21 mouse cellular contexts compared by ENCODE assay signal in the genomic region with DNA sequence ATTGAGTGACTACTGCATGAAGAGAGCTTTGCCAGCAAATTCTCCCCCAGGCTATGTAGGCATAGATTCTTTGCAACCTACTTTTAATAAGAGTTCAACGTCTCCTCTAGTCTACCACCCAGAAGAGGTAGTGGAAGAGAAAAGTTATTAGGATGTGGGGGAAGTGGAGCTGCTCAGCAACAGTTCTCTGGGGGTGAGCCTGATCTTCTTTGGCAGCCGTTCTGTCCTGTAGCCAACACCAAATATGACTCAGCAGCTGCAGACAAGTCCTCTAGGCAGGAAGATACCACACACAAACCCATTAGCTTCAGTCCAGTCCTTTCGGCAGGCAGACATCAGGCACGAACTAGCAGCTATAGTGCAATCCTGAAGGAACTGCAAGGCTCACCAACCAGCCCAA. TPM values are rescaled to one million over a fixed set of nuclear protein-coding genes. Genes with fewer than 3 reads are reported as not detected.
DNase-seq lines count a peak whose midpoint lies in the region; ATAC-seq and TF ChIP-seq lines count a peak whose summit lies in the region.
"Had no signal": no experiment of that assay in that cellular context is flagged by ENCODE, and none has a peak within 500 bp of the region (broad histone marks: within the 10 kb centered on the region; RNA-seq: fewer than 3 reads in every experiment).

No protein-coding gene starts in this region.

- H3K36me3 ChIP-seq in intestine, postnatal 0 days (ENCODE audit: control insufficient read depth, insufficient read depth): no peaks in the 10 kb centered on the region
- H3K36me3 ChIP-seq: heart, embryonic 13.5 days; hindbrain, embryonic 15.5 days; neural tube, embryonic 15.5 days had no signal

- TF ChIP-seq CTCF in intestine, postnatal 0 days (IDR thresholded peaks at IDR 0.05; ENCODE audit: low read depth): no peak

- no peaks in the 10 kb centered on the region for H3K4me1 ChIP-seq in intestine, postnatal 0 days (replicated peaks; ENCODE audit: control insufficient read depth, insufficient read depth, low read length)
- H3K4me1 ChIP-seq: hindbrain, embryonic 15.5 days; neural tube, embryonic 15.5 days had no signal

- WGBS in intestine, postnatal 0 days: 73% methylated on average over 4 of the region's 4 CpGs

- peak; percentile 45 to 46 for DNase-seq in adrenal gland, postnatal 36 days
- DNase-seq in adrenal gland, adult 2 months: no peak
- peak; percentile 47 to 58 for DNase-seq in heart, postnatal 10 days
- DNase-seq in heart, postnatal 25 days (ENCODE audit: low spot score): no peak
- peak; percentile 14 for DNase-seq in right cerebral cortex, postnatal 25 days
- DNase-seq in right cerebral cortex, postnatal 10 days (ENCODE audit: low spot score in 2 of 2): no peak
- DNase-seq in B cell, adult 2 months: no peak
- DNase-seq: cerebellum, adult 9-10 months; kidney, adult 18-20 months; kidney, postnatal 4 days; thymus, postnatal 25 days had no signal

- no peak for ATAC-seq in intestine, postnatal 0 days
- ATAC-seq: forebrain, embryonic 16.5 days had no signal

- no peak overlapping the region for H3K4me3 ChIP-seq in intestine, postnatal 0 days (ENCODE audit: low read depth, low read length)
- H3K4me3 ChIP-seq: erythroblast, embryonic 14.5 days; heart, embryonic 13.5 days; hindbrain, embryonic 15.5 days; neural tube, embryonic 15.5 days had no signal

- no peaks in the 10 kb centered on the region for H3K27me3 ChIP-seq in intestine, postnatal 0 days (replicated peaks; ENCODE audit: control insufficient read depth, insufficient read depth, low read length)

- H3K9me3 ChIP-seq in intestine, postnatal 0 days (ENCODE audit: control insufficient read depth): no peaks in the 10 kb centered on the region
- H3K9me3 ChIP-seq: hindbrain, embryonic 15.5 days; neural tube, embryonic 15.5 days had no signal

- intact Hi-C loops in heart, postnatal 10 days (cut with DNase I): no loop called here
- intact Hi-C loops in heart, postnatal 25 days (cut with DNase I): no loop called here

- no peak overlapping the region for H3K4me2 ChIP-seq in intestine, postnatal 0 days (replicated peaks; ENCODE audit: low read depth)
- H3K4me2 ChIP-seq: heart, embryonic 13.5 days; hindbrain, embryonic 15.5 days; liver, embryonic 11.5 days; neural tube, embryonic 15.5 days had no signal

- H3K27ac ChIP-seq in intestine, postnatal 0 days (ENCODE audit: low read depth, low read length): no peak overlapping the region
- H3K27ac ChIP-seq: heart, embryonic 13.5 days; hindbrain, embryonic 15.5 days; neural tube, embryonic 15.5 days had no signal

- H3K9ac ChIP-seq in intestine, postnatal 0 days (ENCODE audit: low read depth, low read length): no peak overlapping the region
- H3K9ac ChIP-seq: heart, embryonic 13.5 days; hindbrain, embryonic 15.5 days; neural tube, embryonic 15.5 days had no signal

RNA-seq across cellular contexts. Expression of gene Kcnq1, which starts 5.4 kb away (rescaled TPM):
- total RNA-seq in adrenal gland, postnatal 36 days (2021): 1 to 10 TPM; 2.9 to 7.6 TPM
- 1 to 10 TPM; 1.9 to 4.1 TPM for total RNA-seq in adrenal gland, adult 2 months (2021)
- polyA plus RNA-seq in adrenal gland, adult 2 months (2012; rRNA removed): 14.2 and 17.2 TPM in 2 replicates
- 10 to 100 TPM; 40.9 to 42.0 TPM for total RNA-seq in heart, postnatal 10 days (2021)
- 10 to 100 TPM; 37.4 to 37.7 TPM for total RNA-seq in heart, postnatal 25 days (2021)
- 10.5 and 13.8 TPM in 2 replicates for polyA plus RNA-seq in intestine, postnatal 0 days (2015; fragmentation: Nextera tagmentation; extraction: Ambion mirVana)
- total RNA-seq: monocyte, adult 5-6 weeks had no signal
- polyA plus RNA-seq: C2C12 had no signal

RNA-seq across cellular contexts. Expression of gene Trpm5, which starts 6.3 kb away (rescaled TPM):
- under 1 TPM in 1 of 2 experiments, not detected in 1; 0.43 TPM for total RNA-seq in adrenal gland, postnatal 36 days (2021)
- total RNA-seq in adrenal gland, adult 2 months (2021): under 1 TPM; 0.23 to 0.24 TPM
- polyA plus RNA-seq in adrenal gland, adult 2 months (2012; rRNA removed): 0.40 and 0.48 TPM in 2 replicates
- under 1 TPM; 0.43 to 0.62 TPM for total RNA-seq in heart, postnatal 10 days (2021)
- total RNA-seq in heart, postnatal 25 days (2021): not detected
- polyA plus RNA-seq in intestine, postnatal 0 days (2015; fragmentation: Nextera tagmentation; extraction: Ambion mirVana): 0.97 and 1.3 TPM in 2 replicates
- total RNA-seq: left cerebral cortex, postnatal 25 days; monocyte, adult 5-6 weeks had no signal
- polyA plus RNA-seq: erythroblast, embryonic 14.5 days had no signal

RNA-seq across cellular contexts. Expression of gene Tssc4, which starts 31.7 kb away (rescaled TPM):
- total RNA-seq in adrenal gland, postnatal 36 days (2021): 10 to 100 TPM; 32.4 to 33.3 TPM
- 10 to 100 TPM; 23.3 to 30.9 TPM for total RNA-seq in adrenal gland, adult 2 months (2021)
- 120 and 142 TPM in 2 replicates for polyA plus RNA-seq in adrenal gland, adult 2 months (2012; rRNA removed)
- total RNA-seq in heart, postnatal 10 days (2021): 10 to 100 TPM; 24.9 to 26.3 TPM
- 10 to 100 TPM; 13.8 to 19.6 TPM for total RNA-seq in heart, postnatal 25 days (2021)
- polyA plus RNA-seq in intestine, postnatal 0 days (2015; fragmentation: Nextera tagmentation; extraction: Ambion mirVana): 32.8 and 34.0 TPM in 2 replicates

RNA-seq across cellular contexts. Expression of gene Cd81, which starts 48.2 kb away (rescaled TPM):
- 100 to 1,000 TPM; 689 to 765 TPM for total RNA-seq in adrenal gland, postnatal 36 days (2021)
- 100 to 1,000 TPM; 693 to 716 TPM for total RNA-seq in adrenal gland, adult 2 months (2021)
- 3,024 and 3,201 TPM in 2 replicates for polyA plus RNA-seq in adrenal gland, adult 2 months (2012; rRNA removed)
- 100 to 1,000 TPM; 630 to 639 TPM for total RNA-seq in heart, postnatal 10 days (2021)
- total RNA-seq in heart, postnatal 25 days (2021): 100 to 1,000 TPM; 424 to 455 TPM
- 212 and 216 TPM in 2 replicates for polyA plus RNA-seq in intestine, postnatal 0 days (2015; fragmentation: Nextera tagmentation; extraction: Ambion mirVana)

Comparison
In these comparisons a context has a peak if more than half of its experiments do, and no peak if none do; other contexts are left out.
1. DNase-seq: peak in adrenal gland, postnatal 36 days (2 of 2), heart, postnatal 10 days (2 of 2) and right cerebral cortex, postnatal 25 days (single experiment); none in adrenal gland, adult 2 months (single experiment), heart, postnatal 25 days (single experiment), right cerebral cortex, postnatal 10 days (0 of 2) and B cell, adult 2 months (0 of 2).
2. RNA of gene Kcnq1, which starts 5.4 kb away (total RNA-seq): 40.9 to 42.0 TPM in heart, postnatal 10 days and 37.4 to 37.7 TPM in heart, postnatal 25 days; 2.9 to 7.6 TPM in adrenal gland, postnatal 36 days and 1.9 to 4.1 TPM in adrenal gland, adult 2 months; every median in the first group is over 4 times any median in the second.